Comparison of ENCODE assay signal across 8 mouse cellular contexts in the genomic region with DNA sequence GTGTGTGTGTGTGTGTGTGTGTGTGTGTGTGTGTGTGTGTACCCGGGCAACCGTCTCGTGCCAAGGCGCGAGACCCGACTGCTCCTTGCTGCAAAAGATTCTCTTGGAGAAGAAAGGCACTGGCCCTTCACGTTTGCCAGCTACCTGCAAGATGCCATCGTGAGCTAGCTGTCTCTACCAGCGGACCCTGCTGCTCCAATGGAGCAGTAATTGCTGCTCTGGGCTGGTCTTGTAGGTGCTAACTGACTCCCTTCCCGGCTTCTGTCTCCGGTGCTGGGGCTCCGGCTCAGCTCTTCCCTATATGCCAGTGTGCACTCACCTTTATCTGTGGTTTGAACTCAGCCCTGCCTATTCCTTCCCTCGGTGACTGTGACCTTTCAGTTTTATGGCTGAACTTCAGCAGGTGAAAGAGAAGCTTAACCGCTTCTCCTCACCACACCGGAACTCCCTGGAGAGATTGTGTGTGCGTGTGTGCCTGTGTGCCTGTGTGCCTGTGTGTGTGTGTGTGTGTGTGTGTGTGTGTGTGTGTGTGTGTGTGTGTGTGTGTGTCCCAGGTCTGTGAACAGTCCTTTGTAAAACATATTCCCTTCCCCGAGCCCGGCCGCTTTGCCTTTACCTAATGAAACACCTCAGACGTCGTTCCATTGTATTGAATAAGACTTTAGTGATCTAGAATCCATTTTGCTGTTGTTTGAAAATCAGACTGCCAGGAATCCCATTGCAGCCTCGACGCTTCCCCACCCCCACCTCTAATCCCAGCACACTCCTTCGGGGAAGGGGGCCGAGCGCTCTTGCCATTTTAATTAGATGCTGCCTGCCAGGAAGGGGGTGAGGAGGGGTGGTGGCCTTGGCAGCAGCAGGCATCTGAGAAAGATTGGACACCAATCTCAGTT. TPM values are rescaled to one million over a fixed set of nuclear protein-coding genes. Genes with fewer than 3 reads are reported as not detected.
DNase-seq lines count a peak whose midpoint lies in the region; ATAC-seq and TF ChIP-seq lines count a peak whose summit lies in the region.

No protein-coding gene starts in this region.

- peak; percentile 20; the same call in 1 of the 2 replicates for ATAC-seq in kidney, embryonic 15.5 days (replicated peaks; ENCODE audit: low FRiP score)
- peak; percentile 25; the same call in 1 of the 2 replicates for ATAC-seq in liver, embryonic 11.5 days (replicated peaks; ENCODE audit: low FRiP score)

- H3K4me1 ChIP-seq in cortical plate, adult 2 months (ENCODE audit: control insufficient read depth, insufficient read depth, low read length) = peaks cover 17% of the 10 kb centered on the region
- peaks cover 4% of the 10 kb centered on the region for H3K4me1 ChIP-seq in heart, adult 2 months (ENCODE audit: control insufficient read depth, insufficient read depth, low read length)
- H3K4me1 ChIP-seq in kidney, embryonic 15.5 days = peaks cover 35% of the 10 kb centered on the region
- H3K4me1 ChIP-seq in liver, embryonic 11.5 days (replicated peaks; ENCODE audit: control insufficient read depth, insufficient read depth, low read length) = peaks cover 3% of the 10 kb centered on the region; the same call in 1 of the 2 replicates

- H3K4me3 ChIP-seq in cortical plate, adult 2 months (ENCODE audit: insufficient read depth, low read length) = peak overlapping the region; percentile 96
- peak overlapping the region; percentile 85 for H3K4me3 ChIP-seq in heart, adult 2 months
- H3K4me3 ChIP-seq in kidney, embryonic 15.5 days (replicated peaks) = peak overlapping the region; percentile 72
- H3K4me3 ChIP-seq in liver, embryonic 11.5 days (ENCODE audit: low read depth, low read length) = peak overlapping the region; percentile 79
- peak overlapping the region; percentile 37 for H3K4me3 ChIP-seq in myocyte

- peak overlapping the region; percentile 68 for H3K9ac ChIP-seq in heart, adult 2 months (ENCODE audit: low read depth, low read length)
- H3K9ac ChIP-seq in kidney, embryonic 15.5 days = peak overlapping the region; percentile 64
- peak overlapping the region; percentile 82 for H3K9ac ChIP-seq in liver, embryonic 11.5 days (ENCODE audit: low read depth, low read length)

- H3K36me3 ChIP-seq in heart, adult 2 months (ENCODE audit: control insufficient read depth, insufficient read depth, low read length) = no peaks in the 10 kb centered on the region
- H3K36me3 ChIP-seq in kidney, embryonic 15.5 days = no peaks in the 10 kb centered on the region
- no peaks in the 10 kb centered on the region for H3K36me3 ChIP-seq in liver, embryonic 11.5 days (ENCODE audit: control insufficient read depth, insufficient read depth, low read length)
- no peaks in the 10 kb centered on the region for H3K36me3 ChIP-seq in myocyte (ENCODE audit: control insufficient read depth, insufficient read depth)

- H3K9me3 ChIP-seq in kidney, embryonic 15.5 days (replicated peaks) = no peaks in the 10 kb centered on the region
- H3K9me3 ChIP-seq in liver, embryonic 11.5 days (ENCODE audit: control insufficient read depth, low read length) = no peaks in the 10 kb centered on the region

- intact Hi-C loops in heart, adult 2 months (cut with DNase I) = loop anchor here (2.0 to 10.0 kb wide), 2 partner anchors 139 to 281 kb away; no protein-coding TSS in a partner anchor

- WGBS in heart, adult 2 months = 13% methylated on average over 26 of the region's 26 CpGs
- WGBS in kidney, embryonic 15.5 days = 5% methylated on average over 26 of the region's 26 CpGs
- 2% methylated on average over 26 of the region's 26 CpGs for WGBS in liver, embryonic 11.5 days

- H3K4me2 ChIP-seq in kidney, embryonic 15.5 days = peak overlapping the region; percentile 94
- peak overlapping the region; percentile 97 for H3K4me2 ChIP-seq in liver, embryonic 11.5 days
- peak overlapping the region; percentile 86 for H3K4me2 ChIP-seq in myocyte (ENCODE audit: low read depth)

- no peak overlapping the region for H3ac ChIP-seq in myocyte (ENCODE audit: control insufficient read depth, insufficient read length)

- no peaks in the 10 kb centered on the region for H3K79me2 ChIP-seq in heart, adult 2 months (replicated peaks; ENCODE audit: control insufficient read depth, insufficient read depth, low read length)
- H3K79me2 ChIP-seq in myocyte (ENCODE audit: control insufficient read depth, insufficient read depth) = no peaks in the 10 kb centered on the region

- no peaks in the 10 kb centered on the region for H3K27me3 ChIP-seq in heart, adult 2 months (ENCODE audit: control insufficient read depth, insufficient read depth, low read length)
- peaks cover 5% of the 10 kb centered on the region for H3K27me3 ChIP-seq in kidney, embryonic 15.5 days
- no peaks in the 10 kb centered on the region for H3K27me3 ChIP-seq in liver, embryonic 11.5 days (replicated peaks; ENCODE audit: control insufficient read depth, insufficient read depth, low read length)
- H3K27me3 ChIP-seq in myocyte (ENCODE audit: control insufficient read depth, insufficient read depth, insufficient read length) = no peaks in the 10 kb centered on the region

- no peak for TF ChIP-seq CTCF in cortical plate, adult 2 months (IDR thresholded peaks at IDR 0.05; ENCODE audit: extremely low read depth, insufficient read depth, low read length)
- no peak for TF ChIP-seq CTCF in heart, adult 2 months (IDR thresholded peaks at IDR 0.05)

- peak; percentile 35 for DNase-seq in urinary bladder, adult 2 months (ENCODE audit: low spot score)
- DNase-seq in urinary bladder, postnatal 10 days (ENCODE audit: low spot score) = no peak
- DNase-seq in heart, adult 2 months = peak; percentile 46 to 58
- DNase-seq in liver, embryonic 11.5 days (ENCODE audit: low spot score) = peak; percentile 62
- DNase-seq in testis, postnatal 14 days (ENCODE audit: low spot score) = peak; percentile 8

- no peak for TF ChIP-seq EP300 in heart, adult 2 months (IDR thresholded peaks at IDR 0.05; ENCODE audit: insufficient read depth, low read depth, low read length)

- no peak for TF ChIP-seq POLR2A in cortical plate, adult 2 months (IDR thresholded peaks at IDR 0.05; ENCODE audit: extremely low read depth, insufficient read depth, low read length)
- no peak for TF ChIP-seq POLR2A in heart, adult 2 months (IDR thresholded peaks at IDR 0.05; ENCODE audit: insufficient read depth, low read depth, low read length)
- no peak for TF ChIP-seq POLR2A in myocyte (IDR thresholded peaks at IDR 0.05; ENCODE audit: insufficient read length, low read depth)

- peak overlapping the region; percentile 94 for H3K27ac ChIP-seq in cortical plate, adult 2 months (ENCODE audit: insufficient read depth, low read length)
- H3K27ac ChIP-seq in heart, adult 2 months = peak overlapping the region; percentile 56
- H3K27ac ChIP-seq in kidney, embryonic 15.5 days = no peak overlapping the region
- 0 out of 2 replicates have a peak overlapping the region, but pooled peaks have one; percentile 67 for H3K27ac ChIP-seq in liver, embryonic 11.5 days (ENCODE audit: low read depth, low read length)

TF ChIP-seq in myocyte, 11 proteins besides CTCF, POLR2A, EP300 and RAD21:
- TF ChIP-seq E2F4 (IDR thresholded peaks at IDR 0.05; ENCODE audit: insufficient read depth) (no peak), TCF12 (IDR thresholded peaks at IDR 0.05; ENCODE audit: insufficient read depth, poor library complexity, severe bottlenecking) (no peak), POLR2AphosphoS2 (IDR thresholded peaks at IDR 0.05; ENCODE audit: insufficient read length, low read depth) (no peak), MAX (IDR thresholded peaks at IDR 0.05; ENCODE audit: low read depth) (no peak), MYOG (IDR thresholded peaks at IDR 0.05; ENCODE audit: control insufficient read depth in 1 of 3, insufficient read depth in 1 of 3, insufficient read length in 2 of 3, low read depth in 2 of 3) (no peak), CEBPB (IDR thresholded peaks at IDR 0.05; ENCODE audit: insufficient read depth, poor library complexity, severe bottlenecking) (no peak), SRF (IDR thresholded peaks at IDR 0.05; ENCODE audit: control insufficient read depth, insufficient read length, low read depth) (no peak), USF1 (IDR thresholded peaks at IDR 0.05; ENCODE audit: low read depth) (no peak), REST (IDR thresholded peaks at IDR 0.05; ENCODE audit: insufficient read depth, insufficient read length) (no peak), TCF3 (IDR thresholded peaks at IDR 0.05; ENCODE audit: insufficient read length, low read depth) (no peak), MYOD1 (IDR thresholded peaks at IDR 0.05; ENCODE audit: control insufficient read depth in 1 of 3, insufficient read length in 2 of 3, low read depth in 2 of 3) (no peak)

RNA-seq across cellular contexts. Expression of a gene that starts 1.2 kb away (rescaled TPM):
- polyA plus RNA-seq in urinary bladder, adult 2 months (2012; rRNA removed) = 12.5 and 22.6 TPM in 2 replicates
- polyA plus RNA-seq in cortical plate, adult 2 months (2012; rRNA removed) = 95.8 and 104 TPM in 2 replicates
- total RNA-seq in heart, adult 2 months (2021) = 10 to 100 TPM; 26.8 to 29.8 TPM
- polyA plus RNA-seq in heart, adult 2 months (2012; rRNA removed) = 6.6 and 13.6 TPM in 2 replicates
- 3.1 and 4.3 TPM in 2 replicates for polyA plus RNA-seq in kidney, embryonic 15.5 days (2015; fragmentation: Nextera tagmentation; extraction: Ambion mirVana)
- polyA plus RNA-seq in liver, embryonic 11.5 days (2014; fragmentation: Nextera tagmentation; extraction: Ambion mirVana) = 10.2 and 11.8 TPM in 2 replicates
- polyA plus RNA-seq in myocyte (2012; fragmentation: generic; extraction: Trizol) = 1.8 TPM

Comparison
In these comparisons a context has a peak if more than half of its experiments do, and no peak if none do; other contexts are left out.
1. H3K4me3 ChIP-seq: peak in every context shown above with its lines; median percentile 96 in cortical plate, adult 2 months; 85 in heart, adult 2 months; 79 in liver, embryonic 11.5 days; 72 in kidney, embryonic 15.5 days; 37 in myocyte.